Mouse (Mus musculus) small intestine, adult 2 months (tissue): ENCODE measurements around the gene Eif4g3.

ENCODE experiments used
- CTCF ChIP-seq: fragments of 200-500 bp; IDR thresholded peaks from 2 replicates; pipeline ENCODE4 v1.5.1; 2012; ENCODE audit warnings: low read depth, mild to moderate bottlenecking, control low read depth, inconsistent platforms, low read length, moderate library complexity, mixed read lengths; ENCODE audit not compliant: insufficient replicate concordance, insufficient read length; ENCODE audit errors: extremely low read depth
- POLR2A ChIP-seq: fragments of 200-500 bp; IDR thresholded peaks from 2 replicates; pipeline ENCODE4 v1.6.1; 2012; ENCODE audit warnings: low read depth, mild to moderate bottlenecking, control low read depth, inconsistent platforms, low read length, moderate library complexity

GRCm38 (mm10) chr4:138147176-138147575 lies 154.4 kb downstream of the Eif4g3 start:
- TF ChIP-seq CTCF (no peak), POLR2A (no peak)
